Mouse (Mus musculus): ENCODE measurements around the gene Mid2.
A peak's percentile ranks its signal among the peaks of the same experiment; 100 is the strongest.
"Not testable (repeated sequence)": the region's sequence is repeated elsewhere in the genome, so short reads cannot be mapped to it uniquely, and the experiment has no call there.

Gene Mid2

GRCm38 (mm10) chrX:140664479-140665241 lies at the start of gene Mid2:
Gene Mid2, plus strand, starts transcription at chrX:140664599.
- peak; percentile 39 for DNase-seq

GRCm38 (mm10) chrX:140624875-140625594 lies 39.4 kb upstream of the Mid2 start:
- no peak for DNase-seq

GRCm38 (mm10) chrX:140638028-140638427 lies 26.4 kb upstream of the Mid2 start:
- DNase-seq = no peak

GRCm38 (mm10) chrX:140639592-140639991 lies 24.8 kb upstream of the Mid2 start:
- DNase-seq = no peak

GRCm38 (mm10) chrX:140660731-140661130 lies 3.7 kb upstream of the Mid2 start:
- DNase-seq = no peak

- DNase-seq = no peak
Measured at GRCm38 (mm10) chrX:140663516-140663915, 883 bp upstream of the Mid2 start.

GRCm38 (mm10) chrX:140665242-140665810 lies 927 bp downstream of the Mid2 start:
- peak; percentile 32 for DNase-seq

- DNase-seq = no peak
Measured at GRCm38 (mm10) chrX:140675444-140675843, 11.0 kb downstream of the Mid2 start.

GRCm38 (mm10) chrX:140688335-140688734 lies 23.9 kb downstream of the Mid2 start:
- DNase-seq = no peak

GRCm38 (mm10) chrX:140697872-140698463 lies 33.6 kb downstream of the Mid2 start:
- DNase-seq = not testable (repeated sequence)

- no peak for DNase-seq
Measured at GRCm38 (mm10) chrX:140703224-140703623, 38.8 kb downstream of the Mid2 start.

GRCm38 (mm10) chrX:140706077-140706476 lies 41.7 kb downstream of the Mid2 start:
- no peak for DNase-seq

GRCm38 (mm10) chrX:140722400-140722799 lies 58.0 kb downstream of the Mid2 start:
- peak; percentile 36 for DNase-seq

GRCm38 (mm10) chrX:140738986-140739385 lies 74.6 kb downstream of the Mid2 start:
- no peak for DNase-seq

GRCm38 (mm10) chrX:140743213-140743612 lies 78.8 kb downstream of the Mid2 start:
- DNase-seq = no peak

- no peak for DNase-seq
Measured at GRCm38 (mm10) chrX:140769794-140770193, 105.4 kb downstream of the Mid2 start.

GRCm38 (mm10) chrX:140805340-140805739 lies 140.9 kb downstream of the Mid2 start:
- no peak for DNase-seq

- no peak for DNase-seq
Measured at GRCm38 (mm10) chrX:140813312-140814006, 149.1 kb downstream of the Mid2 start, which contains the start of gene Tex13b. Gene Tex13b, minus strand, starts transcription at chrX:140813433.

Data from cerebellum, adult 9-10 months (tissue).